Mouse (Mus musculus) testis, adult 2 months (tissue): ENCODE measurements at regions not wholly inside any gene's neighbourhood (a gene's known extent, or its start where the extent isn't known, plus 50 kb on each side); places are given as distances from the start of the nearest gene placed in this dataset.

Experiments used
- CTCF ChIP-seq: fragments of 200-500 bp; IDR thresholded peaks from 2 replicates; pipeline ENCODE4 v1.5.1; 2012; ENCODE audit warnings: low read depth, mild to moderate bottlenecking, inconsistent platforms, low read length, moderate library complexity; ENCODE audit not compliant: control insufficient read depth, insufficient read depth, insufficient replicate concordance
- POLR2A ChIP-seq: fragments of 200-500 bp; IDR thresholded peaks from 2 replicates; pipeline ENCODE4 v1.6.1; 2012; ENCODE audit warnings: low read depth, mild to moderate bottlenecking, inconsistent platforms, low read length, moderate library complexity; ENCODE audit not compliant: control insufficient read depth

DNA sequence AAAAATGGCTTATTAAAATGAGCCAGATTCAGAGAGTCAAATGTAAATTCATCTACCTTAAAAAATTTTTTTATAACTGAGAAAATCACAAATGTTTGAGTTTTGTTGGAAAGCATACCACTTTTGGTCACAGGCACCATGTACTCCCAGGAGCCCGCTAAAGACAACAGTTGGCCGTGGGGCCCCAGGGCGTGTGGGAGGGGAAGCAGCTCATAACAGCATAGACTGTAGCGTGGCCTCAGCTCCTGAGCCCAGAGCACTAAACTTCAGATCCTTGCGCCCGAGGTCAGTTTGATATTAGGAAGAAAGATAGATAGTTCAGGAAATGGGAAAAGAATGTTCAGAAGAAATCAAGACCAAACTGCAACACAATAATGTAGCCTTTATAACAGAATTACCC lies 145.8 kb upstream of the Sox5 start:
- TF ChIP-seq CTCF (no peak), POLR2A (no peak)
